Mouse (Mus musculus) stomach, adult 2 months (tissue): Measurements from ENCODE around the gene Sec61a1. TPM values are rescaled to one million over a fixed set of nuclear protein-coding genes. Genes with fewer than 3 reads are reported as not detected.

Experiments used
- polyA plus RNA-seq: library from polyadenylated mRNA; depleted of rRNA; stranded (reverse); fragments of >200 nt; gene quantifications from 2 replicates; pipeline ENCODE4 v1.2.3, GENCODE M21; 2012; rRNA removed

The Sec61a1 gene
- polyA plus RNA-seq = 157 and 171 TPM in 2 replicates

DNA sequence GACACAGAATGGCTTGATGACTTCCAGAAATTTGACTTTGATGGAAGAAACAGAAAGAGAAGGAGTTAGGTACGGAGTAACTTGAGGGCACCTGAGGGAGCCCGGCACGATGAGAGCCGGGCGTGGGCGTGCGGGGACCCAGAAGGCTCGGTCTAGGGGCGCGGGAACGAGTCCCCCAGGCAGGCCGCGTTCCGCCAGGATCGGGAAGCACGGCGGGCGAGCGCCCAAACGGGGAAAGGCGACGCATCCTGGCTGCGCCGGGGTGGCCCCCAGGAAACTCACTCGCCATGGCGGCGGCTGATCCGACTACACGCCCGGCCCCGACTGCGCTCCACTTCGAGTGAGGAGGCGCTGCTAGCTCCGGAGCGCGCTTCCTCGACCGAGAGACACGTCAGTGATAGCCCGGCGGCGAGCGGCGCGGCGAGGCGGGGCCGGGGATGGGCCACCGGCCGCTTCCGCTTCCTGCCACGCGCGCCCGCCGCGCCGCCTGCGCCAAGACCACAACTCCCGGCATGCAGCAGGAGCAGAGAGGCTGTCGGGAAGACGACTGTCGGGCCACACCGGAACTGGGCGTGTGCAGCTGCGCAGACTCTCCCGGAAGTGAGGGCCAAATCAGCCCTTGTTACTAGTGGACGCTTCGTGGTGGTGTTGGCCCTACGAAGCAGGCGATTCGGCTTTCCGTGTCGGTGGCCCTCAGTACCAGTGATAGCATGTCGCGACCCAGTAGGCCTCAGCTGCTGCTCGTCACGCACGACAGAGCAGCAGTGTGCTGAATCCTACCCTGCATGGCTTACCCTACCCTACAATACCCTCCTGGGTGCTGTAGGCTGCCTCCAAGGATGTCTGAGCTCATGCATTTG, at the start of gene Sec61a1:
Sec61a1 (minus strand) TSS at position 502 of the 860 bp plus-strand sequence.

DNA sequence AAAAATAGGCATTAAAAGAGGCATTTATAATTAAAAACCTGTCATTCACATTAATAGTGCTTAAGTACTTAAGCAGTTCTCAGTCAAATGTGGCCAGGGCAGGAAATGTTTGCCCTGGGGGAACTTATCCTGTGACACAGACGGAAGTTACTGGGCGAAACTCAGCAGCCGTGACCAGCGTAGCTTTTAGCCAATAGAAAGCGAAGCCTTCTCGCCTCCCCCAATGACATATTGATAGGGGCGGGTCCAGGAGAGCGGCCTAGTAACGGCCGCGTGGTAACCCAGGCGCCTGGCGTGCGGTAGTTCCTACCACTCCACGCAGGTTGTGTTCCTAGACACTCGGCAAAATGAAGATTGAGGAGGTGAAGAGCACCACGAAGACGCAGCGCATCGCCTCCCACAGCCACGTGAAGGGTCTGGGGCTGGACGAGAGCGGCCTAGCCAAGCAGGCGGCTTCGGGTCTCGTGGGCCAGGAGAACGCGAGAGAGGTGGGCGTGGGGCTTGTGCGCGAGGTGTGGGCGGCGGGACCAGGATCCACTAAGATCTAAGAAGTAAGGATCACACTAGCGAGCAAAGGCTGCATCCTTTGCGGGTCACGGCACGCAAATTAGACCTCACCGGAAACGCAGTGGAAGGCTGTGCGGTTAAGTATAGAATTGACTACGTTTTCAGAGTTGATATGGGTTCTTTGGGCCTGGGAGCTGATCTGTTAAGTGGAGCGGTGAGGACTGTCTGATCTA, 53.4 kb downstream of the Sec61a1 start, which contains the start of gene Ruvbl1:
Ruvbl1 (plus strand) TSS at position 229 of the 740 bp plus-strand sequence.

Other genes with a start within 250 kb of the Sec61a1 start
- gene Eefsec, start 72.4 kb downstream of the Sec61a1 start, polyA plus RNA-seq = 9.1 and 9.4 TPM in 2 replicates
- gene Ruvbl1, start 53.5 kb downstream of the Sec61a1 start, polyA plus RNA-seq = 7.0 and 7.6 TPM in 2 replicates
- gene Kbtbd12, start 119.0 kb upstream of the Sec61a1 start, polyA plus RNA-seq = 0.29 TPM in 1 of 2 replicates, not detected in the other
- gene Mgll, start 205.5 kb upstream of the Sec61a1 start, polyA plus RNA-seq = 66.0 and 78.1 TPM in 2 replicates